Mouse (Mus musculus) heart, adult 2 months (tissue): ENCODE results near the gene Pafah2.

ENCODE experiments used
- CTCF ChIP-seq: fragments of 200-600 bp; IDR thresholded peaks from 2 replicates; pipeline ENCODE4 v1.8.1; 2022; ENCODE audit warnings: antibody characterized with exemption, mild to moderate bottlenecking, moderate library complexity
- EP300 ChIP-seq: fragments of 200-500 bp; IDR thresholded peaks from 2 replicates; pipeline ENCODE4 v1.6.1; 2011; ENCODE audit warnings: low read depth, low read length, control low read depth; ENCODE audit not compliant: insufficient read depth

- TF ChIP-seq CTCF: no peak
- TF ChIP-seq EP300: no peak
These were observed 62.7 kb downstream of the Pafah2 start for GRCm38 (mm10) chr4:134458856-134459255.
